In the genomic region with DNA sequence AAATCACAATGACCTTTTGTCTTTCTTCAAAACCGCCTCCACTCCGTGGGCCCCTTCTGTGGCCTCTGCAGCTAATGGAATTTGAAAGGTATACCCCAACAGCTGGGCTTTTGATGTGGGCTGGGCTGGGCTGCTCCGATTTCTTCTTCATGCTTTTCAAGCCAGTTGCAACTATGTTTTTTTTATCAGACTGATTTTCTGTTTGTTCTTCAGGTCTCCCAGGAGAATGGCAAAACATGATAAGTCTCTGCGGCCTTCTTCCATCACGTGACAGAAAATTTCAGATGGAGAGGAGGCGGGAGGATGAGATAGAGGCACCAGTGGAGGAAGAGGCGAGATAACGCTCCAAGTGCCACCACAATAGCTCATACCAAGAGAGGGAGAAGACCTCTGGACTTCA, we compare ENCODE assay signal across 12 mouse cellular contexts. TPM values are rescaled to one million over a fixed set of nuclear protein-coding genes. Genes with fewer than 3 reads are reported as not detected.
A peak's percentile ranks its signal among the peaks of the same experiment; 100 is the strongest.
DNase-seq lines count a peak whose midpoint lies in the region; ATAC-seq and TF ChIP-seq lines count a peak whose summit lies in the region.
"Had no signal": no experiment of that assay in that cellular context is flagged by ENCODE, and none has a peak within 500 bp of the region (broad histone marks: within the 10 kb centered on the region; RNA-seq: fewer than 3 reads in every experiment).

No protein-coding gene starts in this region.

- H3K9ac ChIP-seq in heart, embryonic 12.5 days = no peak overlapping the region
- H3K9ac ChIP-seq in liver, embryonic 11.5 days (ENCODE audit: low read depth, low read length) = no peak overlapping the region
- H3K9ac ChIP-seq: embryonic facial prominence, embryonic 15.5 days; neural tube, embryonic 13.5 days had no signal

- no peaks in the 10 kb centered on the region for H3K79me3 ChIP-seq in C2C12 (ENCODE audit: low read depth)

- no peak overlapping the region for H3K4me2 ChIP-seq in heart, embryonic 12.5 days
- peak overlapping the region; percentile 50 for H3K4me2 ChIP-seq in liver, embryonic 11.5 days
- H3K4me2 ChIP-seq: embryonic facial prominence, embryonic 15.5 days; midbrain, embryonic 11.5 days; neural tube, embryonic 13.5 days had no signal

- no peak for TF ChIP-seq CTCF in C2C12 (IDR thresholded peaks at IDR 0.05; ENCODE audit: control insufficient read depth, insufficient read depth, insufficient read length)

- peaks cover 7% of the 10 kb centered on the region for H3K27me3 ChIP-seq in heart, embryonic 12.5 days (replicated peaks)
- H3K27me3 ChIP-seq in C2C12 (ENCODE audit: control insufficient read depth, insufficient read depth, insufficient read length) = no peaks in the 10 kb centered on the region
- H3K27me3 ChIP-seq in liver, embryonic 11.5 days (replicated peaks; ENCODE audit: control insufficient read depth, insufficient read depth, low read length) = 0 out of 2 replicates have a peak, but pooled peaks cover 3% of the 10 kb centered on the region
- H3K27me3 ChIP-seq: embryonic facial prominence, embryonic 15.5 days; neural tube, embryonic 13.5 days had no signal

- H3K4me3 ChIP-seq in heart, embryonic 12.5 days = no peak overlapping the region
- no peak overlapping the region for H3K4me3 ChIP-seq in C2C12 (ENCODE audit: insufficient read depth, poor library complexity, severe bottlenecking)
- no peak overlapping the region for H3K4me3 ChIP-seq in liver, embryonic 11.5 days (ENCODE audit: low read depth, low read length)
- H3K4me3 ChIP-seq: embryonic facial prominence, embryonic 15.5 days; neural tube, embryonic 13.5 days had no signal

- peak; percentile 88 for ATAC-seq in heart, embryonic 12.5 days (ENCODE audit: insufficient number of reproducible peaks, low FRiP score)
- ATAC-seq in liver, embryonic 11.5 days (replicated peaks; ENCODE audit: low FRiP score) = peak; percentile 92

- H3K36me3 ChIP-seq in heart, embryonic 12.5 days = no peaks in the 10 kb centered on the region
- H3K36me3 ChIP-seq in C2C12 (ENCODE audit: control insufficient read depth, insufficient read depth) = no peaks in the 10 kb centered on the region
- H3K36me3 ChIP-seq in liver, embryonic 11.5 days (ENCODE audit: control insufficient read depth, insufficient read depth, low read length) = no peaks in the 10 kb centered on the region
- H3K36me3 ChIP-seq: embryonic facial prominence, embryonic 15.5 days; neural tube, embryonic 13.5 days had no signal

- H3K9me3 ChIP-seq in heart, embryonic 12.5 days (replicated peaks) = no peaks in the 10 kb centered on the region
- no peaks in the 10 kb centered on the region for H3K9me3 ChIP-seq in liver, embryonic 11.5 days (ENCODE audit: control insufficient read depth, low read length)
- H3K9me3 ChIP-seq: embryonic facial prominence, embryonic 15.5 days; neural tube, embryonic 13.5 days had no signal

- no peak for DNase-seq in heart, adult 9 months (ENCODE audit: low spot score in 2 of 2)
- peak; percentile 81 for DNase-seq in c-Kit-positive CD71-positive TER-119-negative erythroid progenitor cells, embryonic 14.5 days (ENCODE audit: low read depth)
- no peak for DNase-seq in liver, embryonic 11.5 days (ENCODE audit: low spot score)
- no peak for DNase-seq in adrenal gland, postnatal 4 days (ENCODE audit: low spot score in 2 of 2)
- no peak for DNase-seq in cerebellum, postnatal 4 days (ENCODE audit: low spot score in 2 of 2)
- DNase-seq in lung, postnatal 10 days = no peak

- H3K79me2 ChIP-seq in C2C12 (ENCODE audit: control insufficient read depth, insufficient read depth) = no peaks in the 10 kb centered on the region

- H3K4me1 ChIP-seq in heart, embryonic 12.5 days (replicated peaks) = peaks cover 6% of the 10 kb centered on the region
- peaks cover 12% of the 10 kb centered on the region for H3K4me1 ChIP-seq in liver, embryonic 11.5 days (replicated peaks; ENCODE audit: control insufficient read depth, insufficient read depth, low read length)
- H3K4me1 ChIP-seq: embryonic facial prominence, embryonic 15.5 days; neural tube, embryonic 13.5 days had no signal

- H3ac ChIP-seq in C2C12 (ENCODE audit: control insufficient read depth, insufficient read length, low read depth) = no peak overlapping the region

- no peak overlapping the region for H3K27ac ChIP-seq in heart, embryonic 12.5 days (ENCODE audit: poor library complexity, severe bottlenecking)
- H3K27ac ChIP-seq in liver, embryonic 11.5 days (ENCODE audit: low read depth, low read length) = no peak overlapping the region
- H3K27ac ChIP-seq: embryonic facial prominence, embryonic 15.5 days; neural tube, embryonic 13.5 days had no signal

- 22% methylated on average over 8 of the region's 8 CpGs for WGBS in heart, embryonic 12.5 days
- WGBS in liver, embryonic 11.5 days = 34% methylated on average over 8 of the region's 8 CpGs

TF ChIP-seq in C2C12, 6 proteins besides CTCF, POLR2A, EP300 and RAD21:
- TF ChIP-seq FOSL1 (IDR thresholded peaks at IDR 0.05; ENCODE audit: insufficient read depth, low read length, poor library complexity, severe bottlenecking) (no peak), MYOG (IDR thresholded peaks at IDR 0.05; ENCODE audit: control insufficient read depth, extremely low read depth, insufficient read length) (no peak), USF1 (IDR thresholded peaks at IDR 0.05; ENCODE audit: low read depth) (peak; percentile 87), CEBPB (IDR thresholded peaks at IDR 0.05; ENCODE audit: low read depth) (no peak)

RNA-seq across cellular contexts. Expression of a gene that starts 37.0 kb away (rescaled TPM):
- polyA plus RNA-seq in heart, embryonic 12.5 days (2016; fragmentation: Nextera tagmentation; extraction: Ambion mirVana) = not detected in 2 replicates
- polyA plus RNA-seq in C2C12 (2012; fragmentation: generic; extraction: Trizol) = not detected
- not detected in 2 replicates for polyA plus RNA-seq in liver, embryonic 11.5 days (2014; fragmentation: Nextera tagmentation; extraction: Ambion mirVana)
- total RNA-seq in adrenal gland, postnatal 4 days (2021) = not detected
- polyA plus RNA-seq: embryonic facial prominence, embryonic 15.5 days; heart, postnatal 0 days had no signal
